26 mouse cellular contexts compared by ENCODE assay signal in the genomic region with DNA sequence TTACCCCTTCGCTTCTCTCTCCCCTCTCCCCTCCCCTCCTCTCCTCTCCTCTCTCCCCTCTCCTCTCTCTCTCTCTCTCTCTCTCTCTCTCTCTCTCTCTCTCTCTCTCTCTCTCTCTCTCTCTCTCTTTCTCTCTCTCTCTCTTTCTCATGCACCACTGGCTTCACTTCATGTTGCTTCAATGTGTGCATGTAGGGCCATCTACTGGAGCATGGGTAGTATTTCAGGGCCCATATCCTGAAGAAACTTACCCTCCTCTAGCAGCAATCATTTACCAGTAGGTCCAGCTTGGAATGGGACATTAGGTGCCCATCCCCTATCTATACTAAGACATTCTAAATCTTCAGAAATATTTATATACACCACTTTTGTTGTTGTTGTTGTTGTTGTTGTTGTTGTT. TPM values are rescaled to one million over a fixed set of nuclear protein-coding genes. Genes with fewer than 3 reads are reported as not detected.
DNase-seq lines count a peak whose midpoint lies in the region; ATAC-seq and TF ChIP-seq lines count a peak whose summit lies in the region.
"Had no signal": no experiment of that assay in that cellular context is flagged by ENCODE, and none has a peak within 500 bp of the region (broad histone marks: within the 10 kb centered on the region; RNA-seq: fewer than 3 reads in every experiment).

No protein-coding gene starts in this region.

- H3K9me3 ChIP-seq in heart, postnatal 0 days (replicated peaks; ENCODE audit: control insufficient read depth, low read length) = no peaks in the 10 kb centered on the region
- no peaks in the 10 kb centered on the region for H3K9me3 ChIP-seq in liver, postnatal 0 days (ENCODE audit: low read length)
- no peaks in the 10 kb centered on the region for H3K9me3 ChIP-seq in liver, embryonic 12.5 days (replicated peaks)
- H3K9me3 ChIP-seq in stomach, postnatal 0 days (ENCODE audit: control insufficient read depth, low read length) = no peaks in the 10 kb centered on the region
- H3K9me3 ChIP-seq: heart, embryonic 13.5 days; limb, embryonic 12.5 days; midbrain, embryonic 13.5 days had no signal

- no peak overlapping the region for H3K9ac ChIP-seq in heart, postnatal 0 days (replicated peaks; ENCODE audit: low read depth, low read length)
- no peak overlapping the region for H3K9ac ChIP-seq in liver, postnatal 0 days (replicated peaks)
- no peak overlapping the region for H3K9ac ChIP-seq in liver, embryonic 12.5 days
- H3K9ac ChIP-seq in stomach, postnatal 0 days (ENCODE audit: low read length) = no peak overlapping the region
- H3K9ac ChIP-seq: heart, embryonic 13.5 days; limb, embryonic 12.5 days; midbrain, embryonic 13.5 days had no signal

- no peak overlapping the region for H3K4me3 ChIP-seq in heart, postnatal 0 days (ENCODE audit: low read depth, low read length)
- no peak overlapping the region for H3K4me3 ChIP-seq in liver, postnatal 0 days (ENCODE audit: low read depth, low read length)
- no peak overlapping the region for H3K4me3 ChIP-seq in liver, embryonic 12.5 days
- H3K4me3 ChIP-seq in stomach, postnatal 0 days (ENCODE audit: low read depth, low read length) = no peak overlapping the region
- H3K4me3 ChIP-seq: erythroblast, embryonic 14.5 days; heart, embryonic 13.5 days; limb, embryonic 12.5 days; midbrain, embryonic 13.5 days had no signal

- 64% methylated on average over 1 of the region's 1 CpGs for WGBS in heart, postnatal 0 days
- 80% methylated on average over 1 of the region's 1 CpGs for WGBS in liver, postnatal 0 days (ENCODE audit: insufficient replicate concordance)
- 41% methylated on average over 1 of the region's 1 CpGs for WGBS in liver, embryonic 12.5 days (ENCODE audit: insufficient replicate concordance)
- WGBS in stomach, postnatal 0 days = 71% methylated on average over 1 of the region's 1 CpGs

- H3K36me3 ChIP-seq in heart, postnatal 0 days (replicated peaks; ENCODE audit: control insufficient read depth, insufficient read depth, low read length) = no peaks in the 10 kb centered on the region
- no peaks in the 10 kb centered on the region for H3K36me3 ChIP-seq in liver, postnatal 0 days (replicated peaks; ENCODE audit: insufficient read depth, low read length)
- no peaks in the 10 kb centered on the region for H3K36me3 ChIP-seq in liver, embryonic 12.5 days
- H3K36me3 ChIP-seq in stomach, postnatal 0 days (ENCODE audit: control insufficient read depth, insufficient read depth, low read length) = no peaks in the 10 kb centered on the region
- H3K36me3 ChIP-seq: heart, embryonic 13.5 days; limb, embryonic 12.5 days; midbrain, embryonic 13.5 days had no signal

- H3K27ac ChIP-seq in heart, postnatal 0 days (ENCODE audit: low read depth) = no peak overlapping the region
- no peak overlapping the region for H3K27ac ChIP-seq in liver, postnatal 0 days (ENCODE audit: low read depth)
- H3K27ac ChIP-seq in liver, embryonic 12.5 days = no peak overlapping the region
- H3K27ac ChIP-seq in stomach, postnatal 0 days (replicated peaks) = no peak overlapping the region
- H3K27ac ChIP-seq: heart, embryonic 13.5 days; limb, embryonic 12.5 days; macrophage; midbrain, embryonic 13.5 days had no signal

- no peaks in the 10 kb centered on the region for H3K4me1 ChIP-seq in heart, postnatal 0 days (ENCODE audit: control insufficient read depth, insufficient read depth)
- H3K4me1 ChIP-seq in liver, postnatal 0 days (ENCODE audit: insufficient read depth) = no peaks in the 10 kb centered on the region
- H3K4me1 ChIP-seq in liver, embryonic 12.5 days = no peaks in the 10 kb centered on the region
- no peaks in the 10 kb centered on the region for H3K4me1 ChIP-seq in stomach, postnatal 0 days (replicated peaks; ENCODE audit: control insufficient read depth, insufficient read depth)
- H3K4me1 ChIP-seq: heart, embryonic 13.5 days; limb, embryonic 12.5 days; midbrain, embryonic 13.5 days had no signal

- H3K4me2 ChIP-seq in heart, postnatal 0 days (ENCODE audit: low read depth, low read length) = no peak overlapping the region
- no peak overlapping the region for H3K4me2 ChIP-seq in liver, postnatal 0 days (ENCODE audit: low read depth, low read length)
- no peak overlapping the region for H3K4me2 ChIP-seq in liver, embryonic 12.5 days
- H3K4me2 ChIP-seq in stomach, postnatal 0 days (replicated peaks; ENCODE audit: low read depth) = no peak overlapping the region
- H3K4me2 ChIP-seq: heart, embryonic 13.5 days; limb, embryonic 12.5 days; midbrain, embryonic 13.5 days had no signal

- no peaks in the 10 kb centered on the region for H3K27me3 ChIP-seq in heart, postnatal 0 days (ENCODE audit: control insufficient read depth, insufficient read depth, low read length)
- H3K27me3 ChIP-seq in liver, postnatal 0 days (ENCODE audit: insufficient read depth, low read length) = no peaks in the 10 kb centered on the region
- H3K27me3 ChIP-seq in liver, embryonic 12.5 days (replicated peaks) = no peaks in the 10 kb centered on the region
- H3K27me3 ChIP-seq in stomach, postnatal 0 days (ENCODE audit: control insufficient read depth, insufficient read depth, low read length) = no peaks in the 10 kb centered on the region
- H3K27me3 ChIP-seq: heart, embryonic 13.5 days; limb, embryonic 12.5 days; midbrain, embryonic 13.5 days; Patski had no signal

- ATAC-seq in heart, postnatal 0 days (ENCODE audit: insufficient read depth, low read depth) = no peak
- ATAC-seq in liver, postnatal 0 days = no peak
- no peak for ATAC-seq in liver, embryonic 12.5 days
- ATAC-seq in stomach, postnatal 0 days (ENCODE audit: low FRiP score, low TSS enrichment) = no peak
- ATAC-seq: CD4-positive, CD25-positive, alpha-beta regulatory T cell, adult 4 months; midbrain, embryonic 13.5 days; Patski had no signal

- no peak for TF ChIP-seq EP300 in heart, postnatal 0 days (IDR thresholded peaks at IDR 0.05; ENCODE audit: low read depth)
- no peak for TF ChIP-seq EP300 in liver, postnatal 0 days (IDR thresholded peaks at IDR 0.05; ENCODE audit: low read depth)
- no peak for TF ChIP-seq EP300 in stomach, postnatal 0 days (optimal IDR thresholded peaks at IDR 0.05)

- TF ChIP-seq CTCF in heart, postnatal 0 days (IDR thresholded peaks at IDR 0.05; ENCODE audit: low read depth) = peak; percentile 31; the same call in 1 of the 2 replicates
- peak; percentile 39 for TF ChIP-seq CTCF in liver, postnatal 0 days (IDR thresholded peaks at IDR 0.05; ENCODE audit: low read depth)
- TF ChIP-seq CTCF in stomach, postnatal 0 days (IDR thresholded peaks at IDR 0.05; ENCODE audit: low read depth) = peak; percentile 37; the same call in 1 of the 2 replicates

- DNase-seq in heart, postnatal 0 days (ENCODE audit: low spot score) = no peak
- DNase-seq in heart, adult 18-20 months = no peak
- DNase-seq in liver, postnatal 0 days = no peak
- DNase-seq in ES-CJ7 (ENCODE audit: low read depth, low spot score) = peak; percentile 17
- no peak for DNase-seq in stomach, postnatal 0 days (ENCODE audit: low spot score)
- DNase-seq in cerebellum, postnatal 10 days = no peak
- DNase-seq: cerebellum, adult 18-20 months; gastrocnemius, postnatal 36 days; kidney, adult 18-20 months; lung, adult 18-20 months; right cerebral cortex, postnatal 25 days; thymus, postnatal 4 days had no signal

RNA-seq across cellular contexts. Expression of a gene that starts 5.7 kb away (rescaled TPM):
- not detected in 2 replicates for total RNA-seq in heart, postnatal 0 days (2014; rRNA removed; ENCODE audit: low replicate concordance)
- polyA plus RNA-seq in heart, postnatal 0 days (2015; fragmentation: Nextera tagmentation; extraction: Ambion mirVana) = not detected in 2 replicates
- not detected for total RNA-seq in heart, adult 18-20 months (2021)
- not detected in 2 replicates for polyA plus RNA-seq in liver, postnatal 0 days (2015; fragmentation: Nextera tagmentation; extraction: Ambion mirVana)
- polyA plus RNA-seq in liver, embryonic 12.5 days (2016; fragmentation: Nextera tagmentation; extraction: Ambion mirVana) = not detected in 2 replicates
- not detected in 2 replicates for polyA plus RNA-seq in stomach, postnatal 0 days (2015; fragmentation: Nextera tagmentation; extraction: Ambion mirVana)
- total RNA-seq: adrenal gland, adult 18-20 months; gastrocnemius, postnatal 36 days; left cerebral cortex, adult 18-20 months had no signal
- polyA plus RNA-seq: CD4-positive, CD25-positive, alpha-beta regulatory T cell, adult 4 months; cortical plate, adult 2 months; erythroblast, embryonic 14.5 days; frontal cortex, adult 2 months; heart, embryonic 13.5 days; hindbrain, embryonic 11.5 days; large intestine, adult 2 months; limb, embryonic 12.5 days; macrophage; midbrain, embryonic 13.5 days; Patski had no signal

RNA-seq across cellular contexts. Expression of a gene that starts 10.0 kb away (rescaled TPM):
- total RNA-seq in heart, postnatal 0 days (2014; rRNA removed; ENCODE audit: low replicate concordance) = not detected in 2 replicates
- polyA plus RNA-seq in heart, postnatal 0 days (2015; fragmentation: Nextera tagmentation; extraction: Ambion mirVana) = not detected in 2 replicates
- not detected for total RNA-seq in heart, adult 18-20 months (2021)
- not detected in 2 replicates for polyA plus RNA-seq in liver, postnatal 0 days (2015; fragmentation: Nextera tagmentation; extraction: Ambion mirVana)
- polyA plus RNA-seq in liver, embryonic 12.5 days (2016; fragmentation: Nextera tagmentation; extraction: Ambion mirVana) = not detected in 2 replicates
- polyA plus RNA-seq in stomach, postnatal 0 days (2015; fragmentation: Nextera tagmentation; extraction: Ambion mirVana) = not detected in 2 replicates
- total RNA-seq: adrenal gland, adult 18-20 months; gastrocnemius, postnatal 36 days; left cerebral cortex, adult 18-20 months had no signal
- polyA plus RNA-seq: CD4-positive, CD25-positive, alpha-beta regulatory T cell, adult 4 months; cortical plate, adult 2 months; erythroblast, embryonic 14.5 days; frontal cortex, adult 2 months; heart, embryonic 13.5 days; hindbrain, embryonic 11.5 days; large intestine, adult 2 months; limb, embryonic 12.5 days; macrophage; midbrain, embryonic 13.5 days; Patski had no signal

RNA-seq across cellular contexts. Expression of a gene that starts 20.7 kb away (rescaled TPM):
- not detected in 2 replicates for total RNA-seq in heart, postnatal 0 days (2014; rRNA removed; ENCODE audit: low replicate concordance)
- polyA plus RNA-seq in heart, postnatal 0 days (2015; fragmentation: Nextera tagmentation; extraction: Ambion mirVana) = not detected in 2 replicates
- total RNA-seq in heart, adult 18-20 months (2021) = not detected
- polyA plus RNA-seq in liver, postnatal 0 days (2015; fragmentation: Nextera tagmentation; extraction: Ambion mirVana) = not detected in 2 replicates
- not detected in 2 replicates for polyA plus RNA-seq in liver, embryonic 12.5 days (2016; fragmentation: Nextera tagmentation; extraction: Ambion mirVana)
- not detected in 2 replicates for polyA plus RNA-seq in stomach, postnatal 0 days (2015; fragmentation: Nextera tagmentation; extraction: Ambion mirVana)
- total RNA-seq: adrenal gland, adult 18-20 months; gastrocnemius, postnatal 36 days; left cerebral cortex, adult 18-20 months had no signal
- polyA plus RNA-seq: CD4-positive, CD25-positive, alpha-beta regulatory T cell, adult 4 months; cortical plate, adult 2 months; erythroblast, embryonic 14.5 days; frontal cortex, adult 2 months; heart, embryonic 13.5 days; hindbrain, embryonic 11.5 days; large intestine, adult 2 months; limb, embryonic 12.5 days; macrophage; midbrain, embryonic 13.5 days; Patski had no signal

RNA-seq across cellular contexts. Expression of a gene that starts 28.6 kb away (rescaled TPM):
- not detected in 2 replicates for total RNA-seq in heart, postnatal 0 days (2014; rRNA removed; ENCODE audit: low replicate concordance)
- polyA plus RNA-seq in heart, postnatal 0 days (2015; fragmentation: Nextera tagmentation; extraction: Ambion mirVana) = not detected in 2 replicates
- not detected for total RNA-seq in heart, adult 18-20 months (2021)
- not detected in 2 replicates for polyA plus RNA-seq in liver, postnatal 0 days (2015; fragmentation: Nextera tagmentation; extraction: Ambion mirVana)
- not detected in 2 replicates for polyA plus RNA-seq in liver, embryonic 12.5 days (2016; fragmentation: Nextera tagmentation; extraction: Ambion mirVana)
- not detected in 2 replicates for polyA plus RNA-seq in stomach, postnatal 0 days (2015; fragmentation: Nextera tagmentation; extraction: Ambion mirVana)
- total RNA-seq: adrenal gland, adult 18-20 months; gastrocnemius, postnatal 36 days; left cerebral cortex, adult 18-20 months had no signal
- polyA plus RNA-seq: CD4-positive, CD25-positive, alpha-beta regulatory T cell, adult 4 months; cortical plate, adult 2 months; erythroblast, embryonic 14.5 days; frontal cortex, adult 2 months; heart, embryonic 13.5 days; hindbrain, embryonic 11.5 days; large intestine, adult 2 months; limb, embryonic 12.5 days; macrophage; midbrain, embryonic 13.5 days; Patski had no signal

RNA-seq across cellular contexts. Expression of a gene that starts 41.7 kb away (rescaled TPM):
- total RNA-seq in heart, postnatal 0 days (2014; rRNA removed; ENCODE audit: low replicate concordance) = not detected in 2 replicates
- polyA plus RNA-seq in heart, postnatal 0 days (2015; fragmentation: Nextera tagmentation; extraction: Ambion mirVana) = not detected in 2 replicates
- not detected for total RNA-seq in heart, adult 18-20 months (2021)
- polyA plus RNA-seq in liver, postnatal 0 days (2015; fragmentation: Nextera tagmentation; extraction: Ambion mirVana) = not detected in 2 replicates
- not detected in 2 replicates for polyA plus RNA-seq in liver, embryonic 12.5 days (2016; fragmentation: Nextera tagmentation; extraction: Ambion mirVana)
- polyA plus RNA-seq in stomach, postnatal 0 days (2015; fragmentation: Nextera tagmentation; extraction: Ambion mirVana) = not detected in 2 replicates
- total RNA-seq: adrenal gland, adult 18-20 months; gastrocnemius, postnatal 36 days; left cerebral cortex, adult 18-20 months had no signal
- polyA plus RNA-seq: CD4-positive, CD25-positive, alpha-beta regulatory T cell, adult 4 months; cortical plate, adult 2 months; erythroblast, embryonic 14.5 days; frontal cortex, adult 2 months; heart, embryonic 13.5 days; hindbrain, embryonic 11.5 days; large intestine, adult 2 months; limb, embryonic 12.5 days; macrophage; midbrain, embryonic 13.5 days; Patski had no signal
